Mouse (Mus musculus): ENCODE results near the gene Aamp. TPM values are rescaled to one million over a fixed set of nuclear protein-coding genes. Genes with fewer than 3 reads are reported as not detected.

The Aamp gene
- polyA plus RNA-seq, 1 experiment from 2014 or later = 246 TPM

GRCm38 (mm10) chr1:74308001-74308964 lies 23.7 kb upstream of the Aamp start:
- H3K27ac ChIP-seq (replicated peaks) = no peak overlapping the region
- no peak overlapping the region for H3K4me3 ChIP-seq
- no peaks in the 10 kb centered on the region for H3K36me3 ChIP-seq
- DNase-seq (ENCODE audit: low spot score) = no peak
- WGBS = 82% methylated on average over 10 of the region's 10 CpGs
- H3K27me3 ChIP-seq (ENCODE audit: low read depth, poor library complexity, severe bottlenecking) = peaks cover 21% of the 10 kb centered on the region
- peaks cover 14% of the 10 kb centered on the region for H3K4me1 ChIP-seq
- no peaks in the 10 kb centered on the region for H3K9me3 ChIP-seq (replicated peaks)

- 92% methylated on average over 1 of the region's 1 CpGs for WGBS
- DNase-seq (ENCODE audit: low spot score) = no peak
- Histone ChIP-seq H3K9me3 (replicated peaks) (no peaks in the 10 kb centered on the region), H3K27me3 (ENCODE audit: low read depth, poor library complexity, severe bottlenecking) (peaks cover 30% of the 10 kb centered on the region), H3K27ac (replicated peaks) (no peak overlapping the region), H3K36me3 (no peaks in the 10 kb centered on the region), H3K4me1 (peaks cover 15% of the 10 kb centered on the region), H3K4me3 (no peak overlapping the region)
Observed at GRCm38 (mm10) chr1:74307146-74307545, 22.6 kb upstream of the Aamp start.

- Histone ChIP-seq H3K9me3 (replicated peaks) (no peaks in the 10 kb centered on the region), H3K36me3 (no peaks in the 10 kb centered on the region), H3K27me3 (ENCODE audit: low read depth, poor library complexity, severe bottlenecking) (peaks cover 30% of the 10 kb centered on the region), H3K4me1 (peaks cover 15% of the 10 kb centered on the region), H3K4me3 (peak within 1 kb of the TSS; percentile 64), H3K27ac (replicated peaks) (no peak within 1 kb of the TSS)
- no peak for DNase-seq (ENCODE audit: low spot score)
- 92% methylated on average over 2 of the region's 2 CpGs for WGBS
Observed at GRCm38 (mm10) chr1:74305522-74305921, 21.0 kb upstream of the Aamp start, which contains the start of gene Tmbim1. TSS of gene Tmbim1 (minus strand) at chr1:74305622.

GRCm38 (mm10) chr1:74304946-74305345 lies 20.4 kb upstream of the Aamp start:
- no peak for DNase-seq (ENCODE audit: low spot score)
- H3K9me3 ChIP-seq (replicated peaks) = no peaks in the 10 kb centered on the region
- H3K4me3 ChIP-seq = no peak overlapping the region
- no peaks in the 10 kb centered on the region for H3K36me3 ChIP-seq
- H3K4me1 ChIP-seq = peaks cover 14% of the 10 kb centered on the region
- 80% methylated on average over 4 of the region's 4 CpGs for WGBS
- no peak overlapping the region for H3K27ac ChIP-seq (replicated peaks)
- peaks cover 30% of the 10 kb centered on the region for H3K27me3 ChIP-seq (ENCODE audit: low read depth, poor library complexity, severe bottlenecking)

- no peaks in the 10 kb centered on the region for H3K36me3 ChIP-seq
- peak overlapping the region; percentile 64 for H3K4me3 ChIP-seq
- H3K4me1 ChIP-seq = peaks cover 12% of the 10 kb centered on the region
- DNase-seq (ENCODE audit: low spot score) = no peak
- H3K27ac ChIP-seq (replicated peaks) = peak overlapping the region; percentile 79
- H3K27me3 ChIP-seq (ENCODE audit: low read depth, poor library complexity, severe bottlenecking) = peaks cover 30% of the 10 kb centered on the region
- WGBS = 8% methylated on average over 12 of the region's 12 CpGs
- H3K9me3 ChIP-seq (replicated peaks) = no peaks in the 10 kb centered on the region
Observed at GRCm38 (mm10) chr1:74304339-74304790, 19.8 kb upstream of the Aamp start.

- no peaks in the 10 kb centered on the region for H3K9me3 ChIP-seq (replicated peaks)
- H3K36me3 ChIP-seq = no peaks in the 10 kb centered on the region
- peaks cover 12% of the 10 kb centered on the region for H3K4me1 ChIP-seq
- H3K27ac ChIP-seq (replicated peaks) = peak overlapping the region; percentile 79
- H3K4me3 ChIP-seq = peak overlapping the region; percentile 64
- WGBS = under 1% methylated on average over 54 of the region's 56 CpGs
- peaks cover 30% of the 10 kb centered on the region for H3K27me3 ChIP-seq (ENCODE audit: low read depth, poor library complexity, severe bottlenecking)
- peak; percentile 65 for DNase-seq (ENCODE audit: low spot score)
Observed at GRCm38 (mm10) chr1:74303509-74304338, 19.2 kb upstream of the Aamp start.

- H3K4me1 ChIP-seq = peaks cover 12% of the 10 kb centered on the region
- H3K36me3 ChIP-seq = no peaks in the 10 kb centered on the region
- WGBS = 85% methylated on average over 2 of the region's 2 CpGs
- H3K27me3 ChIP-seq (ENCODE audit: low read depth, poor library complexity, severe bottlenecking) = peaks cover 30% of the 10 kb centered on the region
- no peak for DNase-seq (ENCODE audit: low spot score)
- no peaks in the 10 kb centered on the region for H3K9me3 ChIP-seq (replicated peaks)
- no peak overlapping the region for H3K27ac ChIP-seq (replicated peaks)
- 0 out of 2 replicates have a peak overlapping the region, but pooled peaks have one; percentile 7 for H3K4me3 ChIP-seq
Observed at GRCm38 (mm10) chr1:74302835-74303234, 18.3 kb upstream of the Aamp start.

GRCm38 (mm10) chr1:74302229-74302628 lies 17.7 kb upstream of the Aamp start:
- Histone ChIP-seq H3K27me3 (ENCODE audit: low read depth, poor library complexity, severe bottlenecking) (peaks cover 30% of the 10 kb centered on the region), H3K4me3 (no peak overlapping the region), H3K36me3 (no peaks in the 10 kb centered on the region), H3K4me1 (peaks cover 12% of the 10 kb centered on the region), H3K9me3 (replicated peaks) (no peaks in the 10 kb centered on the region), H3K27ac (replicated peaks) (no peak overlapping the region)
- WGBS = 91% methylated on average over 7 of the region's 7 CpGs
- DNase-seq (ENCODE audit: low spot score) = no peak

GRCm38 (mm10) chr1:74300347-74301110 lies 16.0 kb upstream of the Aamp start:
- 89% methylated on average over 6 of the region's 6 CpGs for WGBS

GRCm38 (mm10) chr1:74298996-74299395 lies 14.5 kb upstream of the Aamp start:
- no peaks in the 10 kb centered on the region for H3K9me3 ChIP-seq (replicated peaks)
- peaks cover 28% of the 10 kb centered on the region for H3K4me1 ChIP-seq
- peaks cover 15% of the 10 kb centered on the region; the same call in 1 of the 2 replicates for H3K27me3 ChIP-seq (ENCODE audit: low read depth, poor library complexity, severe bottlenecking)
- 77% methylated on average over 5 of the region's 5 CpGs for WGBS
- H3K27ac ChIP-seq (replicated peaks) = no peak overlapping the region
- no peak overlapping the region for H3K4me3 ChIP-seq
- peaks cover 12% of the 10 kb centered on the region; the same call in 1 of the 2 replicates for H3K36me3 ChIP-seq
- DNase-seq (ENCODE audit: low spot score) = no peak

More at GRCm38 (mm10) chr1:74300347-74301110, 16.0 kb upstream of the Aamp start:
- H3K36me3 ChIP-seq = 0 out of 2 replicates have a peak, but pooled peaks cover 8% of the 10 kb centered on the region
- no peaks in the 10 kb centered on the region for H3K9me3 ChIP-seq (replicated peaks)
- peaks cover 23% of the 10 kb centered on the region for H3K4me1 ChIP-seq
- no peak for DNase-seq (ENCODE audit: low spot score)
- peaks cover 29% of the 10 kb centered on the region for H3K27me3 ChIP-seq (ENCODE audit: low read depth, poor library complexity, severe bottlenecking)
- H3K4me3 ChIP-seq = no peak overlapping the region
- H3K27ac ChIP-seq (replicated peaks) = no peak overlapping the region

GRCm38 (mm10) chr1:74298157-74298750 lies 13.7 kb upstream of the Aamp start:
- H3K4me1 ChIP-seq = peaks cover 21% of the 10 kb centered on the region
- no peak overlapping the region for H3K4me3 ChIP-seq
- 84% methylated on average over 5 of the region's 5 CpGs for WGBS
- H3K9me3 ChIP-seq (replicated peaks) = no peaks in the 10 kb centered on the region
- H3K36me3 ChIP-seq = peaks cover 17% of the 10 kb centered on the region; the same call in 1 of the 2 replicates
- H3K27me3 ChIP-seq (ENCODE audit: low read depth, poor library complexity, severe bottlenecking) = peaks cover 9% of the 10 kb centered on the region; the same call in 1 of the 2 replicates
- no peak overlapping the region for H3K27ac ChIP-seq (replicated peaks)
- no peak for DNase-seq (ENCODE audit: low spot score)

Measured in midbrain, embryonic 10.5 days (tissue).